Mouse (Mus musculus): ENCODE data around the gene Prlh. TPM values are rescaled to one million over a fixed set of nuclear protein-coding genes. Genes with fewer than 3 reads are reported as not detected.

The Prlh gene
- polyA plus RNA-seq, 1 experiment from 2014 or later: not detected

DNA sequence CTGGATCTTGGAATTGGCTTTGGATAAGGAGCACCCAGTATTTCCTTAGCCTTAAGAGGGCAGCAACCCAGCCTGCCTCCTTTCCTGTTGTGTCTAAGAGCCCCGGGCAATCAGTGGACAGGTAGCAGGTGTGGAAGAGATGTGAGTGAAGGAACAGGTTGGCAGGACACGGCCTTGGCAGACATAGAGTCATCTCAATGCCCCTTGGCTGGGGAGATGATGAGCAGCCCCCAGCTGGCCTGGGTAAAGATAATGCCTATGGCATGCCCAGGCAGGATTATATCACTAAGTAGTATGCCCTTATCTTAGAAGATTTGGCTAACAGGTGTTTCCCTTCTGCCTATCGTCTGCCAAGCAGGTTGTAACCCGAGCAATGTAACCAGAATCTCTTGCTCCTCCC, 44.2 kb downstream of the Prlh start:
- Histone ChIP-seq H3K36me3 (0 out of 2 replicates have a peak, but pooled peaks cover 4% of the 10 kb centered on the region), H3K27ac (no peak overlapping the region), H3K4me3 (no peak overlapping the region), H3K4me1 (replicated peaks) (peaks cover 28% of the 10 kb centered on the region), H3K9me3 (peaks cover 4% of the 10 kb centered on the region; the same call in 1 of the 2 replicates), H3K27me3 (ENCODE audit: insufficient read depth, poor library complexity, severe bottlenecking) (peaks cover 22% of the 10 kb centered on the region; the same call in 1 of the 2 replicates)
- DNase-seq (ENCODE audit: low spot score): no peak
- 84% methylated on average over 4 of the region's 4 CpGs for WGBS

GRCm38 (mm10) chr1:90997641-90998040, 44.7 kb downstream of the Prlh start:
- peaks cover 4% of the 10 kb centered on the region; the same call in 1 of the 2 replicates for H3K9me3 ChIP-seq
- H3K27me3 ChIP-seq (ENCODE audit: insufficient read depth, poor library complexity, severe bottlenecking): peaks cover 22% of the 10 kb centered on the region; the same call in 1 of the 2 replicates
- H3K4me3 ChIP-seq: 0 out of 2 replicates have a peak overlapping the region, but pooled peaks have one; percentile 82
- 0 out of 2 replicates have a peak, but pooled peaks cover 7% of the 10 kb centered on the region for H3K36me3 ChIP-seq
- H3K4me1 ChIP-seq (replicated peaks): peaks cover 29% of the 10 kb centered on the region
- WGBS: 87% methylated on average over 5 of the region's 5 CpGs
- DNase-seq (ENCODE audit: low spot score): no peak
- no peak overlapping the region for H3K27ac ChIP-seq

GRCm38 (mm10) chr1:90998268-90998890, 45.5 kb downstream of the Prlh start, which contains the start of gene Lrrfip1:
Gene Lrrfip1, plus strand, starts transcription at chr1:90998737.
- Histone ChIP-seq H3K27ac (peak within 1 kb of the TSS; percentile 91), H3K9me3 (peaks cover 4% of the 10 kb centered on the region; the same call in 1 of the 2 replicates), H3K4me1 (replicated peaks) (peaks cover 33% of the 10 kb centered on the region), H3K27me3 (ENCODE audit: insufficient read depth, poor library complexity, severe bottlenecking) (peaks cover 22% of the 10 kb centered on the region; the same call in 1 of the 2 replicates), H3K36me3 (0 out of 2 replicates have a peak, but pooled peaks cover 8% of the 10 kb centered on the region), H3K4me3 (peak within 1 kb of the TSS; percentile 82)
- 3% methylated on average over 59 of the region's 59 CpGs for WGBS
- peak; percentile 66 for DNase-seq (ENCODE audit: low spot score)

DNA sequence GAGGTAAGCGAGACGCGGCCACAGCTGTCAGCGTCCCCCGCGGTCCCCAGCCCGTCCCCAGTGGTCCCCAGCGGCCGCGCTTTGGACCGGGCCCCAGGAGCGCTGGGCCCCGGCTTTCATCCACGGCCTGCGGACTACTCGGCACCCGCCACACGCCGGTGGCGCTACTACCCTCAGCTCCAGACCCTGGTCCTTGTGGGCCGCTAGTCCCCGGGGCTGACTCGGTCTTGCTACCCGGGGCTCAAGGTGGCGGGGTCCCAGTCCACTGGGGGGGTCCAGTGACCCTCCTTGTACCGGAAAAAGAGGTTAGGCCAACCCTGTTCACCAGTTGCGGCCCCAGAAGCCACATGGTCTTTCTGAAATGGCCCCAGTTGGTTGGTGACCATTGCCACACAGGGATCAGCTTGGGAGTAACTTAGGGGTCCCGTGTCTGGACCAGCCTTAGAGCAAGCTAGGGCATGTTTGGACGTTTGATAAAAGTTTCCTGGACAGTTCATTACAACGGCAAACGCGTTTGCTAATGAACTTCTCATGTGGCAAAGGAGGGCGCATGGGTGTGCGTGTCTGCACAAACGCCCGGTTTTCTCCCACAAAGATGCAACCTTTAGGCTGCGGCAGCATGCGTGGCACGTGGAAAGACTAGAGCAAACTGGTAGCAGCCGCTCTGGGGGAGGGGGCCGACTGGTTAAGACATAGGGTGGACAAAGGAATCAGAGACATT, 46.1 kb downstream of the Prlh start:
- peaks cover 33% of the 10 kb centered on the region for H3K4me1 ChIP-seq (replicated peaks)
- peak overlapping the region; percentile 82 for H3K4me3 ChIP-seq
- WGBS: 3% methylated on average over 41 of the region's 41 CpGs
- H3K9me3 ChIP-seq: peaks cover 4% of the 10 kb centered on the region; the same call in 1 of the 2 replicates
- peaks cover 22% of the 10 kb centered on the region; the same call in 1 of the 2 replicates for H3K27me3 ChIP-seq (ENCODE audit: insufficient read depth, poor library complexity, severe bottlenecking)
- DNase-seq (ENCODE audit: low spot score): peak; percentile 59
- 0 out of 2 replicates have a peak, but pooled peaks cover 8% of the 10 kb centered on the region for H3K36me3 ChIP-seq
- H3K27ac ChIP-seq: peak overlapping the region; percentile 91

- no peak for DNase-seq (ENCODE audit: low spot score)
- 83% methylated on average over 10 of the region's 10 CpGs for WGBS
- peaks cover 22% of the 10 kb centered on the region; the same call in 1 of the 2 replicates for H3K27me3 ChIP-seq (ENCODE audit: insufficient read depth, poor library complexity, severe bottlenecking)
- peak overlapping the region; percentile 91; the same call in 1 of the 2 replicates for H3K27ac ChIP-seq
- peaks cover 33% of the 10 kb centered on the region for H3K4me1 ChIP-seq (replicated peaks)
- peaks cover 4% of the 10 kb centered on the region; the same call in 1 of the 2 replicates for H3K9me3 ChIP-seq
- 0 out of 2 replicates have a peak, but pooled peaks cover 8% of the 10 kb centered on the region for H3K36me3 ChIP-seq
- peak overlapping the region; percentile 82 for H3K4me3 ChIP-seq
Measured at GRCm38 (mm10) chr1:90999911-91000601, 47.1 kb downstream of the Prlh start.

GRCm38 (mm10) chr1:91001101-91001500, 48.2 kb downstream of the Prlh start:
- Histone ChIP-seq H3K27ac (no peak overlapping the region), H3K27me3 (ENCODE audit: insufficient read depth, poor library complexity, severe bottlenecking) (peaks cover 22% of the 10 kb centered on the region; the same call in 1 of the 2 replicates), H3K36me3 (0 out of 2 replicates have a peak, but pooled peaks cover 8% of the 10 kb centered on the region), H3K4me1 (replicated peaks) (peaks cover 33% of the 10 kb centered on the region), H3K9me3 (no peaks in the 10 kb centered on the region; the same call in 1 of the 2 replicates), H3K4me3 (no peak overlapping the region)
- WGBS: 89% methylated on average over 3 of the region's 3 CpGs
- no peak for DNase-seq (ENCODE audit: low spot score)

GRCm38 (mm10) chr1:91001871-91002539, 49.1 kb downstream of the Prlh start:
- Histone ChIP-seq H3K4me3 (no peak overlapping the region), H3K9me3 (no peaks in the 10 kb centered on the region), H3K27me3 (ENCODE audit: insufficient read depth, poor library complexity, severe bottlenecking) (peaks cover 19% of the 10 kb centered on the region; the same call in 1 of the 2 replicates), H3K36me3 (0 out of 2 replicates have a peak, but pooled peaks cover 8% of the 10 kb centered on the region), H3K4me1 (replicated peaks) (peaks cover 33% of the 10 kb centered on the region), H3K27ac (no peak overlapping the region)
- DNase-seq (ENCODE audit: low spot score): no peak
- WGBS: 78% methylated on average over 3 of the region's 3 CpGs

DNA sequence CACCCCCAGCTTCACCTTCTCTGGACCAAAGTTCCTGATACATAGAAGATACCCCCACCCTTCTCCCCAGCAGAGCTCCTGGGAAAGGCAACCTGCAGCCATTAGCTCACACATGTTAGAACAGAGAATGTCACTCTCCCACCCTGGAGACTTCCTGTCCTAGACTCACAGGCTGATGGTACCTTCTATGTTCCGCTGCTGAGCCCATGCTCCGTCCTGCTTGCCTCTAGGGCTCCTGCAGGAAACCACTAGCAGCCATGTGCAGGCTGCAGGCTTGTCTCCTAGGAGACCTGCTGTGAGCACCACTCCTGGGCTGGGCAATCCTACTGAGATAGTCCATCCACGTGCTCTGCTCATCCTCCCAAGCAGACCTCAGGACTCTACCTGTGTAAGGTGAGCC, 49.7 kb downstream of the Prlh start:
- Histone ChIP-seq H3K27ac (no peak overlapping the region), H3K9me3 (no peaks in the 10 kb centered on the region), H3K4me3 (no peak overlapping the region), H3K27me3 (ENCODE audit: insufficient read depth, poor library complexity, severe bottlenecking) (peaks cover 13% of the 10 kb centered on the region; the same call in 1 of the 2 replicates), H3K4me1 (replicated peaks) (peaks cover 33% of the 10 kb centered on the region), H3K36me3 (0 out of 2 replicates have a peak, but pooled peaks cover 8% of the 10 kb centered on the region)
- 86% methylated on average over 3 of the region's 3 CpGs for WGBS
- no peak for DNase-seq (ENCODE audit: low spot score)

Other genes starting within 250 kb of the Prlh start
- gene Col6a3, start 109.1 kb upstream of the Prlh start, polyA plus RNA-seq (2016; fragmentation: Nextera tagmentation; extraction: Ambion mirVana): 4.1 and 4.7 TPM in 2 replicates
- 0.14 and 0.32 TPM in 2 replicates for gene Mlph, start 38.0 kb upstream of the Prlh start, polyA plus RNA-seq (2016; fragmentation: Nextera tagmentation; extraction: Ambion mirVana)
- gene Rab17, start 16.6 kb downstream of the Prlh start, polyA plus RNA-seq (2016; fragmentation: Nextera tagmentation; extraction: Ambion mirVana): 0.25 and 0.35 TPM in 2 replicates
- 18.3 and 21.9 TPM in 2 replicates for gene Lrrfip1, start 45.6 kb downstream of the Prlh start, polyA plus RNA-seq (2016; fragmentation: Nextera tagmentation; extraction: Ambion mirVana)
- gene Rbm44, start 192.0 kb downstream of the Prlh start, polyA plus RNA-seq (2016; fragmentation: Nextera tagmentation; extraction: Ambion mirVana): 0.57 and 0.58 TPM in 2 replicates
- 0.51 and 0.81 TPM in 2 replicates for gene Ramp1, start 226.7 kb downstream of the Prlh start, polyA plus RNA-seq (2016; fragmentation: Nextera tagmentation; extraction: Ambion mirVana)

Data from hindbrain, embryonic 10.5 days (tissue).